Mouse (Mus musculus): ENCODE data around the gene Nus1.

- no peak for TF ChIP-seq POLR2A (IDR thresholded peaks at IDR 0.05; ENCODE audit: control insufficient read depth, low read depth, low read length)
- no peak for TF ChIP-seq CTCF (IDR thresholded peaks at IDR 0.05; ENCODE audit: control insufficient read depth, insufficient read depth, insufficient replicate concordance, low read depth, low read length)
These were observed 42.7 kb upstream of the Nus1 start for GRCm38 (mm10) chr10:52374651-52375050.

Measured in testis, adult 2 months (tissue).